Mouse (Mus musculus) myocyte (in vitro differentiated cells): ENCODE measurements around the gene Lrrc4c. TPM values are rescaled to one million over a fixed set of nuclear protein-coding genes. Genes with fewer than 3 reads are reported as not detected.

Source experiments
- H3K27me3 ChIP-seq: one replicate; pipeline ENCODE4 v1.6.1; 2011; ENCODE audit not compliant: control insufficient read depth, insufficient read depth, insufficient read length
- H3K36me3 ChIP-seq: one replicate; pipeline ENCODE4 v1.6.1; 2011; ENCODE audit not compliant: control insufficient read depth, insufficient read depth
- H3K4me2 ChIP-seq: one replicate; pipeline ENCODE4 v1.6.1; 2011; ENCODE audit warnings: low read depth, control low read depth
- H3K4me3 ChIP-seq: one replicate; pipeline ENCODE4 v1.5.1; 2011; ENCODE audit warnings: mild to moderate bottlenecking, control low read depth, moderate library complexity
- H3K79me2 ChIP-seq: one replicate; pipeline ENCODE4 v1.6.1; 2011; ENCODE audit not compliant: control insufficient read depth, insufficient read depth
- H3ac ChIP-seq: one replicate; pipeline ENCODE4 v1.6.1; 2011; ENCODE audit not compliant: control insufficient read depth, insufficient read length
- CEBPB ChIP-seq: IDR thresholded peaks from 2 replicates; pipeline ENCODE4 v1.6.1; 2011; ENCODE audit warnings: mild to moderate bottlenecking, moderate library complexity; ENCODE audit not compliant: poor library complexity, insufficient read depth, severe bottlenecking
- E2F4 ChIP-seq: IDR thresholded peaks from one replicate; pipeline ENCODE4 v1.6.1; 2011; ENCODE audit warnings: mild to moderate bottlenecking, control low read depth, moderate library complexity; ENCODE audit not compliant: insufficient read depth
- MAX ChIP-seq: IDR thresholded peaks from one replicate; pipeline ENCODE4 v1.6.1; 2011; ENCODE audit warnings: low read depth, mild to moderate bottlenecking, control low read depth
- MYOD1 ChIP-seq, 3 experiments: IDR thresholded peaks; one replicate each; pipeline ENCODE4 v1.6.1; 2011; ENCODE audit warnings: control low read depth in 2 of 3, low read depth in 2 of 3, mild to moderate bottlenecking in 2 of 3, moderate library complexity in 1 of 3; ENCODE audit not compliant: insufficient read length in 2 of 3, control insufficient read depth in 1 of 3
- MYOG ChIP-seq, 3 experiments: IDR thresholded peaks; one replicate each; pipeline ENCODE4 v1.6.1; 2011; ENCODE audit warnings: control low read depth in 2 of 3, low read depth in 2 of 3, mild to moderate bottlenecking in 2 of 3; ENCODE audit not compliant: insufficient read length in 2 of 3, control insufficient read depth in 1 of 3, insufficient read depth in 1 of 3
- POLR2A ChIP-seq: IDR thresholded peaks from one replicate; pipeline ENCODE4 v1.6.1; 2011; ENCODE audit warnings: low read depth, mild to moderate bottlenecking, control low read depth, moderate library complexity; ENCODE audit not compliant: insufficient read length
- POLR2AphosphoS2 ChIP-seq: IDR thresholded peaks from one replicate; pipeline ENCODE4 v1.6.1; 2011; ENCODE audit warnings: low read depth, control low read depth; ENCODE audit not compliant: insufficient read length
- REST ChIP-seq: IDR thresholded peaks from one replicate; pipeline ENCODE4 v1.6.1; 2011; ENCODE audit warnings: mild to moderate bottlenecking, control low read depth, moderate library complexity; ENCODE audit not compliant: insufficient read depth, insufficient read length
- SRF ChIP-seq: IDR thresholded peaks from one replicate; pipeline ENCODE4 v1.6.1; 2011; ENCODE audit warnings: low read depth; ENCODE audit not compliant: control insufficient read depth, insufficient read length
- TCF12 ChIP-seq: IDR thresholded peaks from one replicate; pipeline ENCODE4 v1.6.1; 2011; ENCODE audit warnings: mild to moderate bottlenecking, control low read depth; ENCODE audit not compliant: poor library complexity, insufficient read depth, severe bottlenecking
- TCF3 ChIP-seq: IDR thresholded peaks from one replicate; pipeline ENCODE4 v1.6.1; 2011; ENCODE audit warnings: low read depth, control low read depth; ENCODE audit not compliant: insufficient read length
- USF1 ChIP-seq: IDR thresholded peaks from one replicate; pipeline ENCODE4 v1.6.1; 2011; ENCODE audit warnings: low read depth, mild to moderate bottlenecking, control low read depth, moderate library complexity
- polyA plus RNA-seq: library from polyadenylated mRNA; unstranded; fragments of >200 nt; fragmentation: generic; extraction: Trizol; gene quantifications from one replicate; pipeline ENCODE4 v1.2.1, GENCODE M21; 2012; ENCODE audit warnings: missing spikeins

The Lrrc4c gene
- polyA plus RNA-seq, 1 experiment = 1.1 TPM

- Histone ChIP-seq H3K27me3 (no peaks in the 10 kb centered on the region), H3ac (no peak overlapping the region), H3K79me2 (no peaks in the 10 kb centered on the region), H3K4me2 (no peak overlapping the region), H3K4me3 (no peak overlapping the region), H3K36me3 (no peaks in the 10 kb centered on the region)
- TF ChIP-seq SRF (no peak), TCF3 (no peak), MYOG (IDR thresholded peaks at IDR 0.05; ENCODE audit: control insufficient read depth in 1 of 3, insufficient read depth in 1 of 3, insufficient read length in 2 of 3, low read depth in 2 of 3) (no peak), TCF12 (no peak), POLR2AphosphoS2 (no peak), POLR2A (no peak), E2F4 (no peak), USF1 (no peak), MAX (no peak), REST (no peak), CEBPB (no peak), MYOD1 (IDR thresholded peaks at IDR 0.05; ENCODE audit: control insufficient read depth in 1 of 3, insufficient read length in 2 of 3, low read depth in 2 of 3) (no peak)
Measured at GRCm38 (mm10) chr2:96763538-96763937, 445.6 kb downstream of the Lrrc4c start.

DNA sequence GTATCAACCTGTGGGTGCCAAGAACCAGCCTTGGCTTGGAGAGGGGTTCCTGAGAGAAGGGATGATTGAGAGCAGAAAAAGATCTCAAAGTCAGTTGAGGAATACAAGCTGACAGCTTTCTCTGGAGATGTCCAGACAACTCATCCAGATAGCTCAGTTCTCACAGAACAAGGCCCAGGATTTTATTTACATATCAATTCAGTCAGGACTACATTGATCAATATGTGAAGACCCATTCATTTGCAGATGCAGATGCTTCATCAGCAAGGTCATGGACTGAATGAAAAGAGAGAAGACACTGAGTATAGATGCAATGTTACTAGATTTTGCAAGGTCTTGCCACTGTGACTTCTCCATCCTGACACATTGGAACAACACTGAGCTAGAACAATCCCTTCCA lies 457.4 kb downstream of the Lrrc4c start:
- H3K4me2 ChIP-seq = no peak overlapping the region
- H3K27me3 ChIP-seq = no peaks in the 10 kb centered on the region
- TF ChIP-seq REST (no peak), POLR2A (no peak), MAX (no peak)
- H3ac ChIP-seq = no peak overlapping the region
- no peak overlapping the region for H3K4me3 ChIP-seq
- H3K36me3 ChIP-seq = no peaks in the 10 kb centered on the region
- no peaks in the 10 kb centered on the region for H3K79me2 ChIP-seq

GRCm38 (mm10) chr2:96796681-96797385 lies 478.9 kb downstream of the Lrrc4c start:
- no peaks in the 10 kb centered on the region for H3K36me3 ChIP-seq
- H3K27me3 ChIP-seq = no peaks in the 10 kb centered on the region
- TF ChIP-seq TCF3 = no peak
- TF ChIP-seq SRF = no peak
- no peak for TF ChIP-seq MYOG (IDR thresholded peaks at IDR 0.05; ENCODE audit: control insufficient read depth in 1 of 3, insufficient read depth in 1 of 3, insufficient read length in 2 of 3, low read depth in 2 of 3)
- no peak for TF ChIP-seq POLR2A
- TF ChIP-seq CEBPB = no peak
- TF ChIP-seq USF1 = no peak
- TF ChIP-seq REST = no peak
- no peak for TF ChIP-seq MAX
- TF ChIP-seq POLR2AphosphoS2 = no peak
- no peak for TF ChIP-seq TCF12
- TF ChIP-seq E2F4 = no peak
- no peak for TF ChIP-seq MYOD1 (IDR thresholded peaks at IDR 0.05; ENCODE audit: control insufficient read depth in 1 of 3, insufficient read length in 2 of 3, low read depth in 2 of 3)
- no peak overlapping the region for H3K4me2 ChIP-seq
- H3K79me2 ChIP-seq = no peaks in the 10 kb centered on the region
- H3ac ChIP-seq = no peak overlapping the region
- H3K4me3 ChIP-seq = no peak overlapping the region

DNA sequence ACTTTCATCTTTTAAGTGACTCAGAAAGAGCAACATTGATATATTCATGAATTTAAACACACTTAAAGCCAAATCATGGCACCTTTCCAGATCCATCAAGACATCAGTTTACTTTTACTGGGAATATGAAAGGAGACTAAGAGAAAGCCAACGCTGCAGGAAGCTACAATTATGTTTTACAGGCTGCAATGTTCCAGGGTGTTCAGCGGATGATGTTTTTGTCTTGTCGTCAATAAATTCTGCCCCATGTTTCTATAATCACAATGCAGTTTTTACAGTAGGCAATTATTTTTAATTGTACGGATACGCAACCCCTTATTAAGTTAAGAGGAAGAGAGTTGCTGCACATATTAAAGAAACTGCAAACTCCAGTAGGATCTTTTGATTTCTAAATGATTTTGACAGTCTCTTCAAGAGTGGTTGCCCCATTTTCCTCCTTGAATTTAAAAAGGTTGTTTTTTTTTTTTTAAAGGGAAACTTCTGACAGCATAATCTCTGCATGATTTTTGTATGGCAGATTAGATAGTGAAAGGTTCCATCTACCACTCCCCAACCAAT lies 532.9 kb downstream of the Lrrc4c start:
- no peak for TF ChIP-seq POLR2A
- no peak for TF ChIP-seq MYOG (IDR thresholded peaks at IDR 0.05; ENCODE audit: control insufficient read depth in 1 of 3, insufficient read depth in 1 of 3, insufficient read length in 2 of 3, low read depth in 2 of 3)
- TF ChIP-seq POLR2AphosphoS2 = no peak
- TF ChIP-seq MYOD1 (IDR thresholded peaks at IDR 0.05; ENCODE audit: control insufficient read depth in 1 of 3, insufficient read length in 2 of 3, low read depth in 2 of 3) = no peak
- no peak for TF ChIP-seq REST
- TF ChIP-seq SRF = no peak
- TF ChIP-seq E2F4 = no peak
- TF ChIP-seq TCF12 = no peak
- no peak for TF ChIP-seq USF1
- TF ChIP-seq MAX = no peak
- TF ChIP-seq CEBPB = no peak
- TF ChIP-seq TCF3 = no peak
- Histone ChIP-seq H3K4me2 (no peak overlapping the region), H3K36me3 (no peaks in the 10 kb centered on the region), H3K79me2 (no peaks in the 10 kb centered on the region), H3K4me3 (no peak overlapping the region), H3ac (no peak overlapping the region), H3K27me3 (no peaks in the 10 kb centered on the region)

GRCm38 (mm10) chr2:96853797-96854196 lies 535.8 kb downstream of the Lrrc4c start:
- no peak overlapping the region for H3K4me3 ChIP-seq
- no peaks in the 10 kb centered on the region for H3K79me2 ChIP-seq
- no peaks in the 10 kb centered on the region for H3K36me3 ChIP-seq
- TF ChIP-seq TCF12 (no peak), REST (no peak), MYOG (IDR thresholded peaks at IDR 0.05; ENCODE audit: control insufficient read depth in 1 of 3, insufficient read depth in 1 of 3, insufficient read length in 2 of 3, low read depth in 2 of 3) (no peak), TCF3 (no peak), POLR2AphosphoS2 (no peak), E2F4 (no peak), CEBPB (no peak), POLR2A (no peak)
- H3K4me2 ChIP-seq = no peak overlapping the region
- no peak overlapping the region for H3ac ChIP-seq
- no peaks in the 10 kb centered on the region for H3K27me3 ChIP-seq
